Mouse (Mus musculus) heart, postnatal 36 days (tissue): Measurements from ENCODE around the gene Slco3a1. TPM values are rescaled to one million over a fixed set of nuclear protein-coding genes. Genes with fewer than 3 reads are reported as not detected.

ENCODE experiments used
- DNase-seq, 2 experiments: peaks; one replicate each; pipeline ENCODE4 v3.0.0; 2021 to 2022
- intact Hi-C: fragments of 180-260 bp; cut with DNase I; formaldehyde crosslinking; loops from one replicate; pipeline ENCODE4 v1.15.1; 2025
- total RNA-seq, 2 experiments: library from RNA; stranded (reverse); gene quantifications; 2 replicates each; pipeline ENCODE4 v1.2.3; 2021

Slco3a1 gene
- total RNA-seq, 2 experiments from 2014 or later: 105 to 116 TPM

- no peak for DNase-seq
These were observed 24.7 kb downstream of the Slco3a1 start for GRCm38 (mm10) chr7:74529877-74530276.

GRCm38 (mm10) chr7:74529183-74529757, 25.3 kb downstream of the Slco3a1 start:
- intact Hi-C loops: loop anchor here (2.0 kb wide), 1 partner anchor 26 kb away; the partner anchor contains the start of gene Slco3a1
- no peak for DNase-seq

More at GRCm38 (mm10) chr7:74529877-74530276, 24.7 kb downstream of the Slco3a1 start:
- intact Hi-C loops: loop anchor here (2.0 kb wide), 1 partner anchor 25 kb away; the partner anchor contains the start of gene Slco3a1

DNA sequence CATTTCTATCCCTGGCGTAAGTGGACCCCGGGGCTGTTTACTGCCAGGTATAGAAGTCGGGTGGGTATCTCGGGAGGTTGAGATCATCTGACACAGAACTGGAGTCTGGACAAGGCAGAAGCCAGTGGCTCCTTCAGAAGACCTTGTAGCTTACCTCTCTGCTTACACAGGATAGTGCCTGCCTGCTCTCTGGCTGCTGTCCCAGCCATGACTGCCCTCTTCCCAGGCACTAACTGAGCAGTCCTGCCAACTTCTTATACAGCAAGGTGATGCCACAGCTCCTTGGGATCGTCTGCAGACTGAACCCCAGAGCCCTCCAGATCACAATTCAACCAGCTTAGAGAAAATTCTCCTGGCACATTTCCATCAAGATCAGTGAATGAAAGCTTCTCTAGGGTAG, 26.4 kb downstream of the Slco3a1 start:
- no peak for DNase-seq
- intact Hi-C loops: loop anchor here (2.0 kb wide), 1 partner anchor 27 kb away; the partner anchor contains the start of gene Slco3a1

- intact Hi-C loops: loop anchor here (2.0 kb wide), 1 partner anchor 27 kb away; the partner anchor contains the start of gene Slco3a1
- no peak for DNase-seq
These were observed 26.9 kb downstream of the Slco3a1 start for GRCm38 (mm10) chr7:74527689-74528088.

DNA sequence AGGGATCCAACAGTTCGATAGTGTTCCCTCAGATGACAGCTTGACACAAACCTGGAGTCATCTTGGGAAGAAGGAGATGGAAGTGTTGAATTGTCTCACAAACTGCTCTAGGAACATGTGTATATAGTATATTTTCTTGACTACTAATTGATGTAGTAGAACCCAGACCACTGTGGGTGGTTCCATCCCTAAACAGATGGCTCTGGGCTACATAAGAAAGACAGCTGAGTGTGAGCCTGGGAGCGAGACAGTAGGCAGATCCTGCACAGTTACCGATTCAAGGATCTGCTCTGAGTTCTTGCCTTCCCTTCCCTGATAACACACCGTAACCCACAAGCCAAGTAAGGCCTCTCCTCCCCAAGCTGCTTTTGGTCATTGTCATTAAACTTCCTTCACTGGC, 28.6 kb downstream of the Slco3a1 start:
- DNase-seq: no peak
- intact Hi-C loops: no loop called here

DNA sequence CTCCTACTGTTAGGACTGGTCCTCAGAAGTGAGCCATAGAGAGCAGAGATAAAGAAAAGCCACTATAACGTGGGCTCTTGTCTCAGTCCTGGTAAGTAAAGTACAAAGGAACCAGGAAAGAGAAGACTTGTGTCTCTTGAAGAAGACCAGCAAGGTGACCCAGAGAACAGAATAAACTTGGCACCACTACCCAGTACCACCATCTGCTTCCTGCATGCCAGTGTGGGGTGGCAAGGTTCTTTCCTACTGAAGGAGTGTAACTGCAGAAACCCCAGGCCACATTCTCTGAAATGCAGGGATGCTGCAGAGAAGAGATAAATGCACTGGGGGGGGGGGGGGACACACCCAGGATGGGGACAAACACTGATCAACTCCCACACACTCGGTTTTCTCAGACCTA, 29.0 kb downstream of the Slco3a1 start:
- intact Hi-C loops: no loop called here
- no peak for DNase-seq

GRCm38 (mm10) chr7:74524188-74524971, 30.2 kb downstream of the Slco3a1 start:
- intact Hi-C loops: no loop called here
- peak; percentile 39 to 57 for DNase-seq

GRCm38 (mm10) chr7:74523086-74523485, 31.5 kb downstream of the Slco3a1 start:
- intact Hi-C loops: no loop called here
- DNase-seq: no peak

GRCm38 (mm10) chr7:74522260-74522659, 32.3 kb downstream of the Slco3a1 start:
- DNase-seq: no peak

GRCm38 (mm10) chr7:74519386-74519785, 35.2 kb downstream of the Slco3a1 start:
- intact Hi-C loops: no loop called here
- DNase-seq: no peak

More at GRCm38 (mm10) chr7:74522260-74522659, 32.3 kb downstream of the Slco3a1 start:
- intact Hi-C loops: no loop called here

- intact Hi-C loops: no loop called here
- no peak for DNase-seq
These were observed 35.8 kb downstream of the Slco3a1 start for GRCm38 (mm10) chr7:74518776-74519175.

- no peak for DNase-seq
- intact Hi-C loops: no loop called here
These were observed 36.3 kb downstream of the Slco3a1 start for GRCm38 (mm10) chr7:74518255-74518654.

DNA sequence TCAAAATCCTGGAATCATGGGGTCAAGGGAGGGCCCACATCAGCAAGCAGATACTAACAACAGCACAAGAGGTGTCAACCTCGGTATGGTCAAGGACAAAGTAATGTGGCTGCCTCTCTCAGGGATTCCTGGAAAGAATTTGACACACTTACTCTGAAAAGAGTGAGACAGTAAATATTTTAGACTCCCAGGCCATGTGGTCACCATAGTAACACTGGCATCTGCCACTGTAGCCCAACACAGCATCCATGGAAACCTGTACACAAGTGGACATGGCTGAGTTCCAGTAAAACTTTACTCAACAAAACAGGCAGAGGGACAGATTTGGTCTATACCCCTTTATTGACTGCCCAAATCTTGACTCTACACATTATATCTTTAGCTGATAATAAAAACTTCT, 43.9 kb downstream of the Slco3a1 start:
- DNase-seq: peak; percentile 43 to 44
- intact Hi-C loops: loop anchor here (5.0 kb wide), 1 partner anchor 42 kb away; the partner anchor contains the start of gene Slco3a1

- intact Hi-C loops: loop anchor here (5.0 kb wide), 1 partner anchor 86 kb away; no protein-coding TSS in a partner anchor
- no peak for DNase-seq
These were observed 46.4 kb downstream of the Slco3a1 start for GRCm38 (mm10) chr7:74508205-74508604.

- no peak for DNase-seq
- intact Hi-C loops: loop anchor here (5.0 kb wide), 1 partner anchor 85 kb away; no protein-coding TSS in a partner anchor
These were observed 47.7 kb downstream of the Slco3a1 start for GRCm38 (mm10) chr7:74506856-74507255.

DNA sequence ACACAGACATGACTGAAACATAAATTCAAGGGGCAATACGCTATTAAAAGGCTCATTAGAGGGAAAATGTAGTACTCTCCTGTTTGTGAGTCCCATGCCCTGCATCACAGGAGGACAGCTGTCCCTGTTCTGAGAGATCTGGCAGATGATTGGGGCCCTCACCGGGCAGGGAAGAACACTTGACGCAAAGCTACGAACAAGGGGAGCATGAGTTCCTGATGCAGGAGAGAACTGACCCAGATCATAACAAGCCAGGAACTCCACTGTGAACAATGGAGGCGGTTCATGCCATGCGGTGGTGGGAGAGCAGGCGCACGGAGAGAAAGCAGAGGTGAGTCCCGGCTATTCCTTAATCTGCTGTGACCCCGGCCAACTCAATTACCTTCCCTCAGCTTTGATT, 48.9 kb downstream of the Slco3a1 start:
- DNase-seq: no peak
- intact Hi-C loops: loop anchor here (5.0 kb wide), 1 partner anchor 83 kb away; no protein-coding TSS in a partner anchor

DNA sequence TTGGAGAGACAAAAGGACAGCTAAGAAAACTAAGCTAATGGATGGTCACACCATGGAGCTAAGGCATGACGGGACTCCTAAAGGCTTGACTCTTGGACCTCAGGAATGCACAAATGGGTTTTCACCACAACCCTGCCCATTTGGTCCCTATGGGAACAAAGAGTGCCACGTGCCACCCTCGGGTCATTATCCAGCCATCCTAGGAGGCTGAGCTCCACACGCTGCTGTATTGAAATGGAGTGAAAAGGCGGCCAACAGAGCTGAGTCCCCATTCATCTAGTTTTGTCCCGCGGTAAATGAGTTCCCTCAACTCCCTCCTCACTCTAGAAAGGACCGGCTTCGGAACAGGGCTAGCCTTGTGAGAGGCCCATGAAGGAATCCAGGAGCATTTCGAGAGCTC, 53.4 kb downstream of the Slco3a1 start:
- intact Hi-C loops: no loop called here
- DNase-seq: no peak

DNA sequence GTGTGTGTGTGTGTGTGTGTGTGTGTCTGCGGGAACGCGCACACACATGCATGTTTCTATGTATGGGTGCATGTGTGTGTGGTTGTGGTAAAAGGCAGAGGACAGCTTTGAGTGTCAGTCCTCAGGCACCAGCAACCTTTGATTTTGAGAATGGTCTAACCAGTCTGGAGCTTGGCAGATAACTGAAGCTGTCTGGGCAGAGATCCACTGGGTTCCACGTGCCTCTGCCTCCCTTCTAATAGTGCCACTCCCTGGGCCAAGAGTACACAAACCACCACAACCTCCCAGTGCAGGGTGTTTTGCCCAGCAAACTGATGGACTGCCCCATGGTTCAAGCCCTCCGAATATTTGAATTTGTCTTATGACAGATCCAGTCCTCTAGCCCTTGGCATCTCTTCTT, 55.1 kb downstream of the Slco3a1 start:
- intact Hi-C loops: no loop called here
- DNase-seq: no peak

DNA sequence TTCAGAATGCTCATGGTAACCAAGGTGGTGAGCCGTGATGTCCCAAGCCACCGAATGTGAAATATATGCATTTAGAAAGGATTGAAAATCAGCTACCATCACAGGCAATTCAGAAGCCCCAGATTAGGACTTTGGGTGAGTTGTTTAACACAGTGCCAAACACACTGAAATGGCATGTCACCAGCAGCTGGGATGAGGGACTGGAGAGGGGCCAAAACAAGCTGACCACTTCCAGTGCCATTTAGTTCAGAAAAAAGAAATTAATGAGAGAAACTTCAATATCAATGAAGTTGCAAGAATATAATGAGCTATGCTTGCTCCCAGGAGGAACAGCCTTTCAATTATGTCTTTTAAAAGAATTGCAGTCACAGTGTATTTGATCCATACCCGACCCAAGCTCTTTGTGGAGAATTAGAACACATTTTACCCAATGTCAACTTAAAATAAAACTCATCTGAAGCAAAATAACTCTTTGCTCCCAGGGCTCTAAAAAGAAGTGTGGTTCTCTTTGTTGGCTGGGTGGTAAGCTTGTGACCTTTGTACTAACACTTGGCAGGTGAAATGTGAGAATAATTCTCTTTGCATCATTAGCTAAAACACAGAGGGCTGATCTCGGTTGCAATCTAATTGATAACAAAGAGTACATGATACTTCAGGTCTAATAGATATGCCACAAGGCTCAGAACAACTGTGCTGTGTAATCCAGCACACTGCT, 56.2 kb downstream of the Slco3a1 start:
- DNase-seq: no peak
- intact Hi-C loops: no loop called here

DNA sequence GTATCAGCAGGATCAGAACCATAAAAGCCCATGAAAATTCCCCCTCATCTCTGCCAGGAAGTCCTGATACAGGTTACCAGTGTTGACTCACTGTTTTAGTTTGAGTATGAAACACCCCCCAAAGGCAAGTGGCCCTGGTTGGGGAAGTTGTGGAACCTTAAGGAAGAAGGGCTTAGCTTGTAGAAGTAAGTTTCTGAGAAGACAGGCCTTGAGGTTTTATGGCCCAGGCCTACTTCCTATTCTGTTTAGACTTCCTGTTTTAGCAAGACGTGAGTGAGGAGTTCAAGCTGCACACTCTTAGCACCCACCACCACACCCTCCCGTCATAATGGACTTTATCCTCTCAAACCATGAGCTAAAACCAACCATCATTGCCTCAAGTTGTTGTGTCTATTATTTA, 57.4 kb downstream of the Slco3a1 start:
- no peak for DNase-seq
- intact Hi-C loops: no loop called here

DNA sequence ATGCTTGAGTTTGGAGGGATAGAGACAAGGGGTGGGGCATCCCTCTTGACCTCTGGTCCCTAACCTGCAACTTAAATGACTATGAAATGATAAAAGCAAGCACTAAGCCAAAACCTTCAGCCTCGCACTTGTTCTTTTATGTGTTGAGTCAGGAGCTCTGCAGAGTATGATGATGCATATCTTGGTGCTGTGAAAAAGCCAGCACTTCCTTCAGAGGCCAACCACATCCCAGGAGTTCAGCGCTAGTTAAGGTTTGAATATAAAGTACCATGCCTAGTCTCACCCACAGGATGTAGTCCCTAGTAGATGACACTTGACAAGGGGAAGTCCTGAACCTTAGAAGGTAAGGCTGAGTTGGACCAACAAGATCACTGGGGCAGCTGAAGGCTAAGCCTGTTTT, 59.1 kb downstream of the Slco3a1 start:
- intact Hi-C loops: no loop called here
- DNase-seq: no peak
